Mouse (Mus musculus): Measurements from ENCODE around the gene Dnttip1. TPM values are rescaled to one million over a fixed set of nuclear protein-coding genes. Genes with fewer than 3 reads are reported as not detected.

Gene Dnttip1
- polyA plus RNA-seq, 1 experiment from 2014 or later, result 55.0 TPM

- H3K4me3 ChIP-seq, result no peak overlapping the region
- H3K27me3 ChIP-seq (replicated peaks), result peaks cover 8% of the 10 kb centered on the region; the same call in 1 of the 2 replicates
- no peak overlapping the region for H3K4me2 ChIP-seq
- no peaks in the 10 kb centered on the region for H3K9me3 ChIP-seq
- H3K4me1 ChIP-seq, result no peaks in the 10 kb centered on the region
- H3K36me3 ChIP-seq, result no peaks in the 10 kb centered on the region
- no peak for ATAC-seq (ENCODE audit: extremely low read depth, insufficient number of reproducible peaks, low FRiP score, low TSS enrichment)
- 63% methylated on average over 5 of the region's 5 CpGs for WGBS
- H3K9ac ChIP-seq, result no peak overlapping the region
- no peak overlapping the region for H3K27ac ChIP-seq (replicated peaks)
Observed at GRCm38 (mm10) chr2:164731719-164732118, 14.1 kb upstream of the Dnttip1 start.

DNA sequence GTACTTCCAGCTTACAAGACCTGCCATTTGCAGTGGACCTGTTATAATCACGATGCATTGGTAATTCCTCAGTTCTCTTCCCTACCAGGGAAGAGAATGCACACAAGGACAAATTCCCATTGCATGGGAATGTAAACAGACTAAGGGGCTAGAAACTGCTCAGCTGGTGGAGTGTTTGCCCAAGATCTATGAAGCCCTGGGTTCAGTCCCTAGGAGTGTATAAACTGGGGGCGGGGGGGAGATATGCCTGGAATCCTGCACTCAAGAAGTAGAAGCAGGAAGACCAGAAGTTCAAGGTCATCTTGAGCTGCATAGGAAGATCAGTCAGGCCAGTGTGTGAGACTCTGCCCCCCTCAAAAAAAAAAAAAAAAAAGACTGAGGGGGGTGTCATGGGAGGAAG lies 12.5 kb upstream of the Dnttip1 start:
- Histone ChIP-seq H3K9me3 (no peaks in the 10 kb centered on the region), H3K4me3 (no peak overlapping the region), H3K4me2 (no peak overlapping the region), H3K27ac (replicated peaks) (no peak overlapping the region), H3K9ac (no peak overlapping the region), H3K36me3 (no peaks in the 10 kb centered on the region), H3K4me1 (no peaks in the 10 kb centered on the region), H3K27me3 (replicated peaks) (no peaks in the 10 kb centered on the region; the same call in 1 of the 2 replicates)
- no peak for ATAC-seq (ENCODE audit: extremely low read depth, insufficient number of reproducible peaks, low FRiP score, low TSS enrichment)
- WGBS, result 75% methylated on average over 2 of the region's 2 CpGs

- Histone ChIP-seq H3K9ac (no peak overlapping the region), H3K36me3 (no peaks in the 10 kb centered on the region), H3K4me3 (no peak overlapping the region), H3K4me2 (no peak overlapping the region), H3K4me1 (no peaks in the 10 kb centered on the region), H3K27ac (replicated peaks) (no peak overlapping the region), H3K9me3 (no peaks in the 10 kb centered on the region), H3K27me3 (replicated peaks) (peaks cover 4% of the 10 kb centered on the region; the same call in 1 of the 2 replicates)
- WGBS, result 64% methylated on average over 5 of the region's 5 CpGs
- ATAC-seq (ENCODE audit: extremely low read depth, insufficient number of reproducible peaks, low FRiP score, low TSS enrichment), result no peak
Observed at GRCm38 (mm10) chr2:164734839-164735238, 10.9 kb upstream of the Dnttip1 start.

DNA sequence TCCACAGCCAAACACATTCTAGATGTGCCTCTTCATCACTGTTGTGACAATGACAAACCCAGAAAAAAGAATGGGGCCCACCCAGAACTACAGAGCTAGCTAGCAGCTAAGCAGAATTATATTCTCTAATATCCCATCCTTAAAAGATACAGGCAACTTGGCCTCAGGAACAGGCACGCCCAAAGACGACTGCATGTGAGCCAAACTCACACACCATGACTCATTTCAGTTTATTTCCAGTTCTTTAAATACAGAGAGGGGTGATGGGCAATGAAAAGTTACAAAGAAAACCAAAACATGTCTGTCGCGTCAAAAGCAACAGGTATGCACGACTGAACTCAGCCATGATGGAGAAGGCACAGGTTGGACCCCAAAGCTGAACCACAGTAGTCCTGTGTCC lies 10.3 kb upstream of the Dnttip1 start:
- Histone ChIP-seq H3K27ac (replicated peaks) (no peak overlapping the region), H3K36me3 (no peaks in the 10 kb centered on the region), H3K4me3 (no peak overlapping the region), H3K4me1 (no peaks in the 10 kb centered on the region), H3K27me3 (replicated peaks) (peaks cover 4% of the 10 kb centered on the region), H3K4me2 (no peak overlapping the region), H3K9ac (no peak overlapping the region), H3K9me3 (no peaks in the 10 kb centered on the region)
- 77% methylated on average over 5 of the region's 5 CpGs for WGBS
- ATAC-seq (ENCODE audit: extremely low read depth, insufficient number of reproducible peaks, low FRiP score, low TSS enrichment), result no peak

GRCm38 (mm10) chr2:164737377-164738090 lies 8.2 kb upstream of the Dnttip1 start:
- peaks cover 9% of the 10 kb centered on the region; the same call in 1 of the 2 replicates for H3K27me3 ChIP-seq (replicated peaks)
- no peaks in the 10 kb centered on the region for H3K9me3 ChIP-seq
- WGBS, result 61% methylated on average over 3 of the region's 3 CpGs
- H3K36me3 ChIP-seq, result no peaks in the 10 kb centered on the region
- no peak overlapping the region for H3K4me3 ChIP-seq
- H3K27ac ChIP-seq (replicated peaks), result no peak overlapping the region
- H3K9ac ChIP-seq, result no peak overlapping the region
- H3K4me1 ChIP-seq, result no peaks in the 10 kb centered on the region
- ATAC-seq (ENCODE audit: extremely low read depth, insufficient number of reproducible peaks, low FRiP score, low TSS enrichment), result no peak
- no peak overlapping the region for H3K4me2 ChIP-seq

GRCm38 (mm10) chr2:164739876-164740275 lies 5.9 kb upstream of the Dnttip1 start:
- peaks cover 1% of the 10 kb centered on the region for H3K4me1 ChIP-seq
- no peak for ATAC-seq (ENCODE audit: extremely low read depth, insufficient number of reproducible peaks, low FRiP score, low TSS enrichment)
- H3K9ac ChIP-seq, result no peak overlapping the region
- no peak overlapping the region for H3K4me3 ChIP-seq
- WGBS, result 50% methylated on average over 7 of the region's 7 CpGs
- no peaks in the 10 kb centered on the region for H3K9me3 ChIP-seq
- no peaks in the 10 kb centered on the region for H3K36me3 ChIP-seq
- no peak overlapping the region for H3K4me2 ChIP-seq
- H3K27ac ChIP-seq (replicated peaks), result no peak overlapping the region
- H3K27me3 ChIP-seq (replicated peaks), result peaks cover 9% of the 10 kb centered on the region; the same call in 1 of the 2 replicates

DNA sequence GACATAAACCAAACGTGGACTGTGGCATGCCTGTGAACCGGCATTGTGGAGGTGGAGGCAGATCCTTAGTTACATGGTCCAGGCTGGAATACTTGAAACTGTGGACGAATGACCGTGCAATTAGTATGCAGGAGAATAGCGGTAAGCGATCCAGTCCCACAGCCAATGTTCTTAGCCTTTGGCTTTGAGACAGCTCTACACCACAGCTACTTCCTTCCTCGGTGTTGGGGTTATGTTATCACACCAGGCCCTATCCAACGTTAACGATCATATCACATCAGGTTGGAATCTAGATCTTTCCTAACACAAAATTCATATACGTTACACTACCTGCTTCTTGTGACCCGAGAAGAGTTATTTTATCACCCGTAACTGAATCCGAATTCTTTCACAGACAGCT lies 796 bp upstream of the Dnttip1 start:
- Histone ChIP-seq H3K9me3 (no peaks in the 10 kb centered on the region), H3K27me3 (replicated peaks) (peaks cover 5% of the 10 kb centered on the region; the same call in 1 of the 2 replicates), H3K27ac (replicated peaks) (no peak overlapping the region), H3K4me2 (peak overlapping the region; percentile 95), H3K4me1 (peaks cover 28% of the 10 kb centered on the region), H3K4me3 (peak overlapping the region; percentile 70), H3K36me3 (peaks cover 28% of the 10 kb centered on the region), H3K9ac (peak overlapping the region; percentile 93)
- WGBS, result 63% methylated on average over 13 of the region's 13 CpGs
- ATAC-seq (ENCODE audit: extremely low read depth, insufficient number of reproducible peaks, low FRiP score, low TSS enrichment), result no peak

DNA sequence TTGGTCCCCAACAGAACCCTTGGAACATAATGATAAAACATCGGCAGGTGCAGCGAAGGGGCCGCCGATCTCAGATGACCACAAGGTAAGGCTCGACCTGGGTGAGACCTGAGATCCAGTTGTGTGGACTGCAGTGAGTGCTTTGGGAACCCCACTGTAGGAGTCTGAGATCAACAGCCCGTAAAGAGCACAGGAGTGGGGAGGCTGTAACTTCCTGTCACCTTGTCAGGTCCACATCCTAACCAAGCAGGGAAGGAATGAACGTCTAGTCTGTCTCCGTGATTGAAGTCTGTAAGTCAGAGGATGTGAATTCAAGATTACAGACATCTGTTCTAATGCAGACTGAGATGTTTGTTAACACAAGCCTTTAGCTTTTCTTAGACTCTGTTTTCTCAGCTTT lies 910 bp downstream of the Dnttip1 start:
- whole genome bisulfite sequencing, result 33% methylated on average over 8 of the region's 8 CpGs
- Histone ChIP-seq H3K9me3 (no peaks in the 10 kb centered on the region), H3K27ac (replicated peaks) (peak overlapping the region; percentile 71; the same call in 1 of the 2 replicates), H3K36me3 (peaks cover 45% of the 10 kb centered on the region), H3K4me3 (peak overlapping the region; percentile 70), H3K4me2 (peak overlapping the region; percentile 95), H3K4me1 (peaks cover 28% of the 10 kb centered on the region), H3K9ac (peak overlapping the region; percentile 93), H3K27me3 (replicated peaks) (0 out of 2 replicates have a peak, but pooled peaks cover 3% of the 10 kb centered on the region)
- ATAC-seq (ENCODE audit: extremely low read depth, insufficient number of reproducible peaks, low FRiP score, low TSS enrichment), result no peak

DNA sequence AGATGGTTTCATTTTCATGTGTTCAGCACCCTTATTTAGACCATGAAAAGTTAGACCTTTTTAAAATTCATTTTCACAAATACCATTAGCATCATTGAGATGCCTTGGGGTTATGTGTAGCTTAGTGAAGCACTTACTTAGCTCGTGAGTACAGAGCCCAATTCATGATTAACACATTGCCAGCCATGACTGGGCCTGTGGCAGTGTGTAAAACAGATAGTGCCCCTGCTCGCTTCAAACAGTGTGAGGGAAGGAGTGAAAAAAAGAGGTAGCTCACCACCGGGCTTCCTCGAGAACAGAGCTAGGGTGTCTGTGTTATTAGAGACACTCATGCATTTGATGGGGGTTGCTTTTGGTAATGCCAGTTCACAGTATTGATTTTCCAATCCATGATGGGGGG lies 2.4 kb downstream of the Dnttip1 start:
- H3K4me1 ChIP-seq, result peaks cover 28% of the 10 kb centered on the region
- ATAC-seq (ENCODE audit: extremely low read depth, insufficient number of reproducible peaks, low FRiP score, low TSS enrichment), result no peak
- WGBS, result 82% methylated on average over 4 of the region's 4 CpGs
- no peak overlapping the region for H3K4me2 ChIP-seq
- no peaks in the 10 kb centered on the region for H3K27me3 ChIP-seq (replicated peaks)
- H3K4me3 ChIP-seq, result no peak overlapping the region
- peaks cover 60% of the 10 kb centered on the region for H3K36me3 ChIP-seq
- H3K27ac ChIP-seq (replicated peaks), result no peak overlapping the region
- H3K9ac ChIP-seq, result no peak overlapping the region
- no peaks in the 10 kb centered on the region for H3K9me3 ChIP-seq

DNA sequence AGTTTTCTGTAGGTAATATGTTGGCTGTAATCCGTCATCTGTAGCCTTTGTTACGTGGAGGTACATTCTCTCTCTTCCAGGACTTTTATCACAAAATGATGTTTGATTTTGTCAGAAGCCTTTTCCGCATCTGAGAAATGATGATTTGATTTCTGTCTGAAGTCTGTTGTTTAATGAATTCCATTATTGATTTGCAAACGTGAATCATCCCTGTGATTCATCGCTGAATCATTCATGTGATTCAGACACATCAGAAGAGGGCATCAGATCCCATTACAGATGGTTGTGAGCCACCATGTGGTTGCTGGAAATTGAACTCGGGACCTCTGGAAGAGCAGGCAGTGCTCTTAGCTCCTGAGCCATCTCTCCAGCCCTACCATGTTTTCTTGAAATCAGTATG lies 3.2 kb downstream of the Dnttip1 start:
- Histone ChIP-seq H3K4me3 (no peak overlapping the region), H3K27me3 (replicated peaks) (no peaks in the 10 kb centered on the region), H3K9ac (no peak overlapping the region), H3K4me1 (peaks cover 31% of the 10 kb centered on the region), H3K4me2 (no peak overlapping the region), H3K9me3 (no peaks in the 10 kb centered on the region), H3K36me3 (peaks cover 68% of the 10 kb centered on the region), H3K27ac (replicated peaks) (no peak overlapping the region)
- WGBS, result 86% methylated on average over 6 of the region's 6 CpGs
- no peak for ATAC-seq (ENCODE audit: extremely low read depth, insufficient number of reproducible peaks, low FRiP score, low TSS enrichment)

- no peak overlapping the region for H3K27ac ChIP-seq (replicated peaks)
- WGBS, result 95% methylated on average over 2 of the region's 2 CpGs
- no peaks in the 10 kb centered on the region for H3K27me3 ChIP-seq (replicated peaks)
- peaks cover 100% of the 10 kb centered on the region for H3K36me3 ChIP-seq
- no peaks in the 10 kb centered on the region for H3K9me3 ChIP-seq
- peaks cover 35% of the 10 kb centered on the region for H3K4me1 ChIP-seq
- no peak for ATAC-seq (ENCODE audit: extremely low read depth, insufficient number of reproducible peaks, low FRiP score, low TSS enrichment)
- no peak overlapping the region for H3K4me2 ChIP-seq
- H3K9ac ChIP-seq, result no peak overlapping the region
- H3K4me3 ChIP-seq, result no peak overlapping the region
Observed at GRCm38 (mm10) chr2:164752454-164752853, 6.7 kb downstream of the Dnttip1 start.

GRCm38 (mm10) chr2:164754105-164754504 lies 8.3 kb downstream of the Dnttip1 start:
- Histone ChIP-seq H3K36me3 (peaks cover 100% of the 10 kb centered on the region), H3K4me1 (peaks cover 27% of the 10 kb centered on the region), H3K27me3 (replicated peaks) (no peaks in the 10 kb centered on the region), H3K9me3 (no peaks in the 10 kb centered on the region), H3K9ac (peak overlapping the region; percentile 15; the same call in 1 of the 2 replicates), H3K4me3 (no peak overlapping the region), H3K27ac (replicated peaks) (peak overlapping the region; percentile 94), H3K4me2 (no peak overlapping the region)
- 77% methylated on average over 11 of the region's 11 CpGs for WGBS
- ATAC-seq (ENCODE audit: extremely low read depth, insufficient number of reproducible peaks, low FRiP score, low TSS enrichment), result no peak
